Mouse (Mus musculus) thymus, postnatal 14 days (tissue): ENCODE measurements around the gene Lpin1.

ENCODE experiments used
- DNase-seq: peaks from one replicate; pipeline ENCODE4 v3.0.0; 2021

Gene Lpin1

GRCm38 (mm10) chr12:16618512-16619274, 7.9 kb upstream of the Lpin1 start:
- no peak for DNase-seq

GRCm38 (mm10) chr12:16615738-16616137, 5.0 kb upstream of the Lpin1 start:
- DNase-seq: no peak

GRCm38 (mm10) chr12:16614556-16614955, 3.8 kb upstream of the Lpin1 start:
- no peak for DNase-seq

- DNase-seq: no peak
Observed at GRCm38 (mm10) chr12:16605624-16606023, 5.1 kb downstream of the Lpin1 start.

- no peak for DNase-seq
Observed at GRCm38 (mm10) chr12:16602271-16602670, 8.5 kb downstream of the Lpin1 start.

- no peak for DNase-seq
Observed at GRCm38 (mm10) chr12:16600374-16600773, 10.4 kb downstream of the Lpin1 start.

- DNase-seq: no peak
Observed at GRCm38 (mm10) chr12:16599359-16599758, 11.4 kb downstream of the Lpin1 start.

- no peak for DNase-seq
Observed at GRCm38 (mm10) chr12:16593761-16594160, 17.0 kb downstream of the Lpin1 start.

GRCm38 (mm10) chr12:16593014-16593413, 17.8 kb downstream of the Lpin1 start:
- DNase-seq: no peak

- DNase-seq: peak; percentile 12
Observed at GRCm38 (mm10) chr12:16592451-16592850, 18.3 kb downstream of the Lpin1 start.

- peak; percentile 91 for DNase-seq
Observed at GRCm38 (mm10) chr12:16591453-16592200, 19.1 kb downstream of the Lpin1 start.

GRCm38 (mm10) chr12:16589966-16590365, 20.8 kb downstream of the Lpin1 start:
- peak; percentile 13 for DNase-seq

- DNase-seq: peak; percentile 98
Observed at GRCm38 (mm10) chr12:16589204-16589949, 21.4 kb downstream of the Lpin1 start.

- DNase-seq: no peak
Observed at GRCm38 (mm10) chr12:16588396-16589042, 22.2 kb downstream of the Lpin1 start.

- DNase-seq: no peak
Observed at GRCm38 (mm10) chr12:16587767-16588166, 23.0 kb downstream of the Lpin1 start.

- DNase-seq: no peak
Observed at GRCm38 (mm10) chr12:16587111-16587510, 23.7 kb downstream of the Lpin1 start.

- DNase-seq: no peak
Observed at GRCm38 (mm10) chr12:16584964-16585363, 25.8 kb downstream of the Lpin1 start.

GRCm38 (mm10) chr12:16584035-16584682, 26.6 kb downstream of the Lpin1 start:
- peak; percentile 43 for DNase-seq

- DNase-seq: no peak
Observed at GRCm38 (mm10) chr12:16583313-16583712, 27.5 kb downstream of the Lpin1 start.

GRCm38 (mm10) chr12:16580306-16580705, 30.5 kb downstream of the Lpin1 start:
- DNase-seq: no peak

GRCm38 (mm10) chr12:16577665-16578233, 33.0 kb downstream of the Lpin1 start:
- DNase-seq: no peak

- DNase-seq: no peak
Observed at GRCm38 (mm10) chr12:16571278-16571677, 39.5 kb downstream of the Lpin1 start.
